Mouse (Mus musculus) frontal cortex, postnatal 36 days (tissue): ENCODE measurements at regions not wholly inside any gene's neighbourhood (a gene's known extent, or its start where the extent isn't known, plus 50 kb on each side); places are given as distances from the start of the nearest gene placed in this dataset.
"Not testable (repeated sequence)": the region's sequence is repeated elsewhere in the genome, so short reads cannot be mapped to it uniquely, and the experiment has no call there.

ENCODE experiments used
- DNase-seq, 2 experiments: peaks; one replicate each; pipeline ENCODE4 v3.0.0; 2022; ENCODE audit warnings: low spot score in 2 of 2

GRCm38 (mm10) chr7:64101679-64102078 lies 52.0 kb upstream of the Trpm1 start:
- no peak for DNase-seq

GRCm38 (mm10) chr7:64099606-64100005 lies 54.0 kb upstream of the Trpm1 start:
- DNase-seq, result no peak

- no peak for DNase-seq
Measured at GRCm38 (mm10) chr7:64090067-64090466, 63.6 kb upstream of the Trpm1 start.

GRCm38 (mm10) chr7:64089034-64089433 lies 64.6 kb upstream of the Trpm1 start:
- DNase-seq, result no peak

- not testable (repeated sequence) for DNase-seq
Measured at GRCm38 (mm10) chr7:64083978-64084377, 69.7 kb upstream of the Trpm1 start.

GRCm38 (mm10) chr7:64082651-64083050 lies 71.0 kb upstream of the Trpm1 start:
- DNase-seq, result no peak

- no peak for DNase-seq
Measured at GRCm38 (mm10) chr7:64082201-64082600, 71.4 kb upstream of the Trpm1 start.

DNA sequence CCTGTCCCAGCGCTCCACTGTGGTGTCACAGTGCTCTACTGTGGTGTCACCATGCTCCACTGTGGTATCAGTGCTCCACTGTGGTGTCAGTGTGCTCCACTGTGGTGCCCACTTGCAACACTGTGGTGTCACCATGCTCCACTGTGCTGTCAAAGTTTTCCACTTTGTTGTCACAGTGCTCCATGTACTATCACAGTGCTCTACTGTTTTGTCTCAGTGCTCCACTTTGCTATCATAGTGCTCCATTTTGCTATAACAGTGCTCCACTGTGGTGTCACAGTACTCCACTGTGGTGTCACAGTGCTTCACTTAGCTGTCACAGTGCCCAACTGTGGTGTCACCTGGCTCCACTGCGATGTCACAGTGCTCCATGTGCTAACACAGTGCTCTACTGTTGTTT lies 72.0 kb upstream of the Trpm1 start:
- no peak for DNase-seq

DNA sequence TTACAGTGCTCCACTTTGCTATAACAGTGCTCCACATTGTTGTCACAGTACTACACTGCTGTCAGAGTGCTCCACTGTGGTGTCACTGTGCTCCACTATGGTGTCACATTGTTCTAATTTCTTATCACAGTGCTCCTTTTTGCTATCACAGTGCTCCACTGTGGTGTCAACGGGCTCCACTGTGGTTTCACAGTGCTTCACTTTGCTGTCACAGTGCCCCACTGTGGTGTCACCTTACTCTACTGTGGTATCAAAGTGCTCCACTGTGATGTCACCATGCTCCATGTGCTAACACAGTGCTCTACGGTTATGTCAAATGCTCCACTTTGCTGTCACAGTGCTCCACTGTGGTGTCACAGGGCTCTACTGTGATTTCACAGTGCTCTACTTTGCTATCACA lies 72.6 kb upstream of the Trpm1 start:
- DNase-seq, result no peak

DNA sequence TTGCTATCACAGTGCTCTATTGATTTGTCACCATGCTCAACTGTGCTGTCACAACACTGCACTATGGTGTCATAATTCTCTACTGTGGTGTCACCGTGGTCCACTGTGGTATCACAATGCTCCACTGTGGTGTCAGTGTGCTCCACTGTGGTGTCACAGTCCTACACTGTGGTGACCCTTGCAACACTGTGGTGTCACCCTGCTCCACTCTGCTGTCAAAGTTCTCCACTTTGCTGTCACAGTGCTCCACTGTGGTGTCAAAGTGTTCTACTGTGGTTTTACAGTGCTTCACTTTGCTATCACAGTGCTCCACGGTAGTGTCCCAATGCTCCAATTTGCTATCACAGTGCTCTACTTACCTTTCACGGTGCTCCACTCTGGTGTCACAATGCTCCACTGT lies 74.3 kb upstream of the Trpm1 start:
- DNase-seq, result no peak

DNA sequence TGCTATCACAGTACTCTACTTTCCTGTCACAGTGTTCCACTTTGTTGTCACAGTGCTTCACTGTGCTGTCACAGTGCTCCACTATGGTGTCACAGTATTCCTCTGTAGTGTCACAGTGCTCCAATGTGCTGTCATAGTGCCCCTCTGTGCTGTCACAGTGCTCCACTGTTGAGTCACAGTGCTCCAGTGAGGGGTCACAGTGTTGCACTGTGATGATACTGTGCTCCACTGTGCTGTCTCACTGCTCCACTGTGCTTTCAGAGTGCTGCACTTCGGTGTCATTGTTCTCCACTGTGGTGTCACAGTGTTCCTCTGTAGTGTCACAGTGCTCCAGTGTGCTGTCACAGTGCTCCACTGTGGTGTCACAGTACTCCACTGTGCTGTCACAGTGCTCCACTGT lies 75.0 kb upstream of the Trpm1 start:
- no peak for DNase-seq

GRCm38 (mm10) chr7:64077526-64077925 lies 76.1 kb upstream of the Trpm1 start:
- DNase-seq, result no peak

DNA sequence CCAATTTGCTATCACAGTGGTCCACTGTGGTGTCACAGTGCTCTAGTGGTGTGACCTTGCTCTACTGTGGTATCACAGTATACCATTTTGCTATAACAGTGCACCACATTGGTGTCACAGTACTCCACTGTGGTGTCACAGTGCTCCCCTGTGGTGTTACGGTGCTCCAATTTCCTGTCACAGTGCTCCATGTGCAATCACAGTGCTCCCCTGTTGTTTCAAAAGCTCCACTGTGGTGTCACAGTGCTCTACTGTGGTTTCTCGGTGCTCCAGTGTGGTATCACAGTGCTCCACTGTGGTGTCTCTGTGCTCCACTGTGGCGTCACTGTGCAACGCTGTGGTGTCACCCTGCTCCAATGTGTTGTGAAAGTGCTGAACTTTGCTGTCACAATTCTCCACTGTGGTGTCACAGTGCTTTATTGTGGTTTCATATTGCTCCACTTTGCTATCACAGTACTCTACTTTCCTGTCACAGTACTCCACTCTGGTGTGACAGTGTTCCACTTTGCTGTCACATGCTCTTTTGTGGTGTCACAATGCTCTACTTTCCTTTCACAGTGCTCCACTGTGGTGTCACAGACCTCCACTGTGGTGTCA lies 76.8 kb upstream of the Trpm1 start:
- no peak for DNase-seq

DNA sequence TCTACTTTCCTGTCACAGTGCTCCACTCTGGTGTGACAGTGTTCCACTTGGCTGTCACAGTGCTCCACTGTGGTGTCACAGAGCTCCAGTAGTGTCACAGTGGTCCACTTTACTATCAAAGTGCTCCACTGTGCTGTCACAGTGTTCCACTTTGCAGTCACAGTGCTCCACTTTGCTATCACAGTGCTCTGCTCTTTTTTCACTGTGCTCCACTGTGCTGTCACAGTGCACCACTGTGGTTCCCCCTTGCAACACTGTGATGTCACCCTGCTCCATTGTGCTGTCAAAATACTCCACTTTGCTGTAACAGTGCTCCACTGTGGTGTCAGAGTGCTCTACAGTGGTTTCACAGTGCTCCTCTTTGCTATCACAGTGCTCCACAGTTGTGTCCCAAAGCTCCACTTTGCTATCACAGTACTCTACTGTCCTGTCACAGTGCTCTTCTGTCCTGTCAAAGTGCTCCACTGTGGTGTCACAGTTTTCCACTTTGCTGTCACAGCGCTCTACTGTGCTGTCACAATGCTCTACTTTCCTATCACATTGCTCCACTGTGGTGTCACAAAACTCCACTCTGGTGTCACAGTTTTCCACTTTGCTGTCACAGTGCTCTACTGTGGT lies 77.8 kb upstream of the Trpm1 start:
- no peak for DNase-seq

GRCm38 (mm10) chr7:64074661-64075234 lies 78.9 kb upstream of the Trpm1 start:
- no peak for DNase-seq

DNA sequence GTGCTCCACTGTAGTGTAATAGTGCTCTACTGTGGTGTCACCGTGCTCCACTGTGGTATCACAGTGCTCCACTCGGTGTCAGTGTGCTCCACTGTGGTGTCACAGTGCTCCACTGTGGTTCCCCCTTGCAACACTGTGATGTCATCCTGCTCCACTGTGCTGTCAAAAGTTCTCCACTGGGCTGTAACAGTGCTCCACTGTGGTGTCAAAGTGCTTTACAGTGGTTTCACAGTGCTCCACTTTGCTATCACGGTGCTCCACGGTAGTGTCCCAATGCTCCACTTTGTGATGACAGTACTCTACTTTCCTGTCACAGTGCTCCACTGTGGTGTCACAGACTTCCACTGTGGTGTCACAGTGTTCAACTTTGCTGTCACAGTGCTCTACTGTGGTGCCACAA lies 79.4 kb upstream of the Trpm1 start:
- DNase-seq, result no peak

DNA sequence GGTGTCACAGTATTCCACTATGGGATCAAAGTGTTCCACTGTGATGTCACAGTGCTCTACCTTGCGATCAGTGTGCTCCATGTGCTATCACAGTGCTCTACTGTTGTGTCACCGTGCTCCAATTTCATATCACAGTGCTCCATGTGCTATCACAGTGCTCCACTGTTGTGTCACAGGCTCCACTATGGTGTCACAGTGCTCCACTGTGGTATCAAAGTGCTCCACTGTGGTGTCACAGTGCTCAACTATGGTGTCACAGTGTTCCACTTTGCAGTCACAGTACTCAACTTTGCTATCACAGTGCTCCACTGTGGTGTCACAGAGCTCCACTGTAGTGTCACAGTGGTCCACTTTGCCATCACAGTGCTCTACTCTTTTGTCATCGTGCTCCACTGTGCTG lies 79.9 kb upstream of the Trpm1 start:
- no peak for DNase-seq

DNA sequence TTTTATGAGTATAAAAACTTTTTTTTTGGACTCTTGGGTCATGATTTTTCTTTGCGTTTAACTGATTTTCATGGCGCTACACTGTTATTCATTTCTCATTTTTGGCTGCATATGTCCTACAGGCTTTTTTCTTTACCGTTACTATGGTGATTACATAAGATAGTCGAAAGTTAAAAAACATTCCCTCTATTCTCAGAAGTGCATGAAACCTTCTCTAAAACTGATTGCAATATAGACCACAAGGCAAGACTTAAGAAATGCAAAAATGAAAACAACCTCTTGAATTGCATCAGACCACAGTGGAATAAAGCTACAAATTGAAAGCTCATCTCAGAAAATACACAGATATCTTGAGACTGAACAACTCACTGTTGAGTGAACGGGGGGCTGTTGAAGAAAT lies 82.7 kb upstream of the Trpm1 start:
- no peak for DNase-seq

DNA sequence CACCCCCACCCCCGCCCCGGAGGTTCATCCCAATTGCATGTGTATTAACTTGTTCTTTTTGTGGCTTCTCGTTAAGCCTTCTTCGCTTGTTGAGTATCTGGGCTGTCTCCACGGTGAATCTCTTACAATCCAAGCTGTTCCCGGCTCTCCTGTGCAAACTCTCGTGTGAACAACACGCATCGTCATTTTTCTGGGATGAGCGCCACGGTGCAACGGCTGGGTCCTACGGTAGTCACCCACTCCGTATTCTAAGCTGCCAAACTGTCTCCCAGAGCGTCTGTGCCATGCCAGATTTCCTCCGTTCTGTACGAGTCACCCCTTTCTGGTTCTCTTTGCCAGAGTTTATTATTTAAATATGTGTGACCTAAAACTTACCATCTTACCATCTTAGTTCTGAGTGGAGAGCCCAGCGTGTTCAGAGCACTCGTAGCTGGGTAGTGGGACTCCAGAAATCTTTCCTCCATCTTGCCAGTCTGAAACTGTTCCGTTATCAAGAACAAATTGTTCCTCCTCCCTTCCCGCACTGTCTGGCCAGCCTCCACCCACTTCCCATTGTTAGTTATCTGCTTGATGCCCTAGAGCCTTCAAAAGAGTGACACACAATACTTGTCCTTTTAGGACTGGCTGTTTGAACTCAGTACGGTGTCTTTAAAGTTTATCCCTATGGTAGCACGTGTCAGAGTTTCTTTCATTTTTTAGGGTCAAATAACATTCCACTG lies 87.9 kb upstream of the Trpm1 start:
- DNase-seq, result peak; percentile 86 to 91

DNA sequence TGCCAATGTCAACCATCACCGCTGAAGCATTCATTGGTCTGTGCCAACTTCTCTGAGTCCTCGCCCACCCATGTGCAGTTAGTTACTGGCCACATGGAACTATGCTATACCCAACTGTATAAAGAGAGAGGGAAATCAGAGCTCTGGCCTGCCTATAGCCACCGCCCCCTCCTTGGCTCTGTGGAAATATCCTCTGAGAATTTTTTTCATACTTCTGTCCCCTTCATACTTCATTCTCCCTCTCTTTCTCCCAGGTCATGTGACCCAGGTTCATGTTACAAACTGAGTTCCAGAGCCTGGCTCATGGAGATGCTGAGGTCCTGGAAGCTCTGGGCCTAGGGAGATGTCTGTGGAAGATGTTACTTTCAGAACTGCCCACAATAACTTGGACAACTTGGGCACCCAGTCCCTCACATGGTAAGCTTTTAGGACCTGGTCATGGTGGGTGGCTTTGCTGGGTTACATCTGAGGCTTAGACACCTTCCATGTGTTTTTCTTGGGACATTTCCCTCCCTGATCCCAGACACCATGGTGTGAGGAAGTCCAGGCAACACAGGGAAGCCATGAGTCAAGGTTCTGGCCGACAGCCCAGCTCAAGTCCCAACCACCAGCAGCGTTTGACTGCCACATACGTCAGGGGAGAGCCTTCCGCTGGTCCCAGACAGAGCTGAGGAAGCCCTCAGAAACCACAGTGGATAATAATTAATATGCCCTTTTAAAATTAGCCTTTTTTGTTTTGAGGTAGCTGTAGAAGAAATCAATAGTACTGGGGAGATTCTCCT lies 89.0 kb upstream of the Trpm1 start:
- peak; percentile 49 to 52 for DNase-seq

DNA sequence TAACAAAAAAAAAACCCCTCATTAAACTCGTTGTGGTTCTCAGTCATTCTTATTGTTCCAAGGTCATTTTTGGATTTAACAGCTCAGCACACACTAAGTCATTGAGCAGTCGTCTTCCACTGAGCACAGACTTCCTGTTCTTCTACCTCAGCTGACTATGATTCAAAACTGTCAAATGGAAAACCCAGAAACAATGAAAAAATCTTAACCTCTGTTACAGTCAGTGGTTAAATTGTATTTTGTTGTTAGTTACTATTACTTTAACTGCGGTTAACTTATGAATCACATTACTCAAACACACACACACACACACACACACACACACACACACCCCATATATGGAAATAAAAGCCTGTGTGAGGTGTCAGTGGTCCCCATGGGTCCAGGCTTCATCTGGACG lies 92.5 kb upstream of the Trpm1 start:
- no peak for DNase-seq

DNA sequence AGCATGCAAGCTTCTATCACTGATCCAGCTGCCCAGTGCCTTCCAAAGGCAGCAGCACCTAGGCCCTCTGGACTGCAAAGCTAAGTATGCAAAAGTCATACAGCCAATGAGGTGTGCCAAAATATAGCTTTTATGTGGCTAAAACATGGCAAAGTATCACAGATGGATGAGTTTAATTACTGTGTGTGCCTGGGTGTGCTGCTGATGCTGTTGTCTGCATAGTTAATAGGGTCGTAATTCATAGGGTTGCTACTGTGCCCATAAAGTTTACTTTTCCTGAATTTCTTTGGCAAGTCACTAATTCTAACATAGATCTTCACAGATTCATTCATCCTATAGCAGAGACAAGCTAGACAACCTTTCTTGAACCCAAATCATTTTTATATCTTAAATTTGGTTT lies 93.1 kb upstream of the Trpm1 start:
- no peak for DNase-seq
